Mouse (Mus musculus) limb, embryonic 10.5 days (tissue): ENCODE measurements at regions not wholly inside any gene's neighbourhood (a gene's known extent, or its start where the extent isn't known, plus 50 kb on each side); places are given as distances from the start of the nearest gene placed in this dataset.

ENCODE experiments used
- DNase-seq: peaks from one replicate; pipeline ENCODE4 v3.0.0-alpha.2; 2017; ENCODE audit warnings: low spot score
- H3K27ac ChIP-seq: fragments of 300-500 bp; sonication (generic); 2 replicates; pipeline ENCODE4 v1.5.1; 2016; ENCODE audit warnings: mild to moderate bottlenecking
- H3K27me3 ChIP-seq: fragments of 300-500 bp; sonication (generic); 2 replicates; pipeline ENCODE4 v1.6.1; 2016; ENCODE audit warnings: low read depth, mild to moderate bottlenecking; ENCODE audit not compliant: poor library complexity, severe bottlenecking
- H3K36me3 ChIP-seq: fragments of 300-500 bp; sonication (generic); 2 replicates; pipeline ENCODE4 v1.6.1; 2016; ENCODE audit warnings: mild to moderate bottlenecking, moderate library complexity
- H3K4me1 ChIP-seq: fragments of 300-500 bp; sonication (generic); 2 replicates; pipeline ENCODE4 v1.6.1; 2016
- H3K4me3 ChIP-seq: fragments of 300-500 bp; sonication (generic); 2 replicates; pipeline ENCODE4 v1.5.1; 2016; ENCODE audit warnings: mild to moderate bottlenecking, moderate library complexity
- H3K9me3 ChIP-seq: fragments of 300-500 bp; sonication (generic); replicated peaks from 2 replicates; pipeline ENCODE4 v1.6.1; 2016; ENCODE audit warnings: mild to moderate bottlenecking
- WGBS: fragments of 180-500 bp; shearing (Covaris S2); methylation state at CpG from one replicate; pipeline ENCODE4 v1.1.7; 2016; 5-methylcytosine and 5-hydroxymethylcytosine counted together

DNA sequence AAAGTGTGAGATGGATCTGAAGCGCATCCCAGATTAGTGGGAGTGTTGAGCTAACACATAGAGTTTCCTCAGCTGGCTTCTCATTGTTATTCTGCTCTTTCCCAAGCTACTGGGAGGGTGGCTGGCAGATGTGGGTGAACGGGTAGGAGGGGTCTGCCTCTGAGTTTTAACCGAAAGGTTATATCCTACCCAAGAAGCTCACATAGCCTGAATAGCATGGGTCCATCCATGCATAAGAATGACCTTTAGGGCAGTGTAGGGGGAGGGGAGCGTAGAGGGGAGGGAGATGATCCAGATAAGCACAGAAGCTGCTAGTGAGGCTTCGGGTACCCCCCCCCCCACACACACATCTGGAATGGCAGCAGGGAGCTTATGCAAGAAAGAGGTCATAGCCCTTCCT, 113.2 kb upstream of the Sh3bp4 start:
- H3K4me3 ChIP-seq: no peak overlapping the region
- H3K27me3 ChIP-seq: no peaks in the 10 kb centered on the region
- 82% methylated on average over 5 of the region's 5 CpGs for WGBS
- H3K36me3 ChIP-seq: no peaks in the 10 kb centered on the region
- no peaks in the 10 kb centered on the region for H3K9me3 ChIP-seq
- no peak overlapping the region for H3K27ac ChIP-seq
- DNase-seq: no peak
- H3K4me1 ChIP-seq: no peaks in the 10 kb centered on the region

- WGBS: 35% methylated on average over 4 of the region's 4 CpGs
- H3K27ac ChIP-seq: no peak overlapping the region
- H3K27me3 ChIP-seq: no peaks in the 10 kb centered on the region
- no peak overlapping the region for H3K4me3 ChIP-seq
- DNase-seq: no peak
- H3K9me3 ChIP-seq: no peaks in the 10 kb centered on the region
- H3K4me1 ChIP-seq: no peaks in the 10 kb centered on the region
- no peaks in the 10 kb centered on the region for H3K36me3 ChIP-seq
Measured at GRCm38 (mm10) chr1:88959715-88960114, 110.5 kb upstream of the Sh3bp4 start.

DNA sequence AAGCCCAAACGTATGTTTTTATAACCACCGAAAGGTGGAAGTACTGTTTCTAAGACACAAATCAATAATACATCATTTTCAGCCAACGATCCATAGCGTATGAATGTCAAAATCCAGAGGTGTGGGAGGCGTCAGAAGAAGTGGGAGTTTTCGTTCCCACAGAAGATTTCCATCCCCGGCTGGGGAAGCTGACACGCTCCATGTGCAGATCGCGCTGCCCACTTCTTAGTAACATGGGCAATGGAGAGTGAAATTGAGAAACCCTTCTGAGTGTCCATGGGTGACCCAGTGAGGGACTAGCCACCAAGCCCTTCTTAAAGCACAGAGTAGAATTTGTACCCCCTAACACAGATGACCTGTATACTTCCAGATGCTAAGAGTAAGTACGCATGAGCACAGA, 110.1 kb upstream of the Sh3bp4 start:
- WGBS: 90% methylated on average over 11 of the region's 11 CpGs
- DNase-seq: no peak
- Histone ChIP-seq H3K27me3 (no peaks in the 10 kb centered on the region), H3K27ac (no peak overlapping the region), H3K4me1 (no peaks in the 10 kb centered on the region), H3K36me3 (no peaks in the 10 kb centered on the region), H3K9me3 (no peaks in the 10 kb centered on the region), H3K4me3 (no peak overlapping the region)

DNA sequence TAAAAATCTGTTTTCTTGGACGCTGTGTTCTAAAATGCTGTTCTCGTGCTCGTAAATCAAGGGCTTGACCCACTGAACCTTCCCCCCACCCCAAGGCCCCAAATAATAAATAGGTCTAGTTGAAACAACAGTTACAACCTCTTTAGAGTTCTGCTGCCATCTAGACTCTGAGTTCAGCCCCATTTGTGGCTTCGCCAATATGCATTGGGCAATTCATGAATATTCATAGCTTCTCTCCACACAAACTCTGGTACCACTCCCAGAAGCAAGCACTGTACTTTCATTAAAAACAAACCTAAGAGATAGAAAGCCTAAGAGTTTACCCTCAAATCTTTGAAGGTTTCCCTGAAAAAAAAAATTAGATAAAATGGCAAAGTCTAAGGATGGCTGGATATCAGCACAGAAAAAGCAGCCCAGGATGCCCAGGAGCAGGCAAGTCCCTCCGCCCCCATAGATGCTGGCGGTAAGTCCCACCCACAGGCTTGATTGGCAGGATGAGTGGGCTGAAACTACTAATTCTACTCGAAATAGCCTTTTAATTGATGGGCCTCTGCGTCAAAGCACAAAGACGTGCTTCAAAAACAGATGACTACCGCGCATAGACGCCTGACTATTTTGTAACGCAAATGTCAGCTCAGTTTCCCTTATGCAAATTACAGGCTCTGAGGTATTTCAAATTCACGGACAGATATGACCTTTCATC, 106.0 kb upstream of the Sh3bp4 start:
- Histone ChIP-seq H3K27ac (no peak overlapping the region), H3K4me3 (no peak overlapping the region), H3K36me3 (no peaks in the 10 kb centered on the region), H3K27me3 (no peaks in the 10 kb centered on the region), H3K9me3 (no peaks in the 10 kb centered on the region), H3K4me1 (no peaks in the 10 kb centered on the region)
- no peak for DNase-seq
- WGBS: 87% methylated on average over 14 of the region's 14 CpGs

DNA sequence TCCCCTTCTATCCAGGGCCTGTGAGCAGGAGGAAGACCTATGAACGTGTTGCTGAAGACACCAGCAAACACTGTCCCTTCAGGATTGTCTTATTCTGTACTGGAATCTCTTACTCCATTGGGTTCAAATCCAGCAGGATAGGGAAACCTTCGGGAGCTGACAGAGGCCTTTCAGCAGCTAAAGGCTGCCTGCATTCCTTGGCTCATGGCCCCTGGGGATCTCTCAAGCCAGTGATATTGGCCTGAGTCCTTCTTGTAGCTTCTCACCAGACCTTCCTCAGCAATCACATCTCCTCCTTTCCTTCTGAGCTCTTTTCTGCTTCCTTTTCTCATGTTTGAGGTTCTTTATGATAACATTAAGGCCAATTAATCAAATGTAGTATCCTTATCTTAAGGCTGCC, 103.8 kb upstream of the Sh3bp4 start:
- H3K4me1 ChIP-seq: no peaks in the 10 kb centered on the region
- H3K9me3 ChIP-seq: no peaks in the 10 kb centered on the region
- H3K27ac ChIP-seq: no peak overlapping the region
- no peaks in the 10 kb centered on the region for H3K27me3 ChIP-seq
- no peaks in the 10 kb centered on the region for H3K36me3 ChIP-seq
- WGBS: 84% methylated on average over 2 of the region's 2 CpGs
- DNase-seq: no peak
- H3K4me3 ChIP-seq: no peak overlapping the region

DNA sequence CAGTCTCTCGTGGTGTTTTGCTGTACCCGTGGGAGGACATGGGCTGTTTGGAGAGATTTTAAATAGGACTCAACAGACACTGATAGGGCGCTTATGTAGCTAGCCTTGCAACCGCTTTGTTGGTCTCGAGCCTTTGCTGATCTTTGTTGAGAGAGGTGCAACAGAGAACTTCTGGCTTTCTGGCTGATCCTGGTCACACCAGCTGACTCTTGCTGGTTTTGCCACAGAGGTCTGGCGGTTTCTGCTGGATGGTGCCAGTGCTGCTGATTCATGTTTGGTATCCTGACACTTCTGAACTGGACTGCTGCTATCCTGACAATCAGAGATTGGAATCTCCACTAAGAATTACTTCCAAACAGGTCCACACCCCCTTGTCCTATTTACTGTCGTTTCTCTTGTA, 102.1 kb upstream of the Sh3bp4 start:
- WGBS: 93% methylated on average over 7 of the region's 7 CpGs
- Histone ChIP-seq H3K27ac (no peak overlapping the region), H3K4me3 (no peak overlapping the region), H3K27me3 (no peaks in the 10 kb centered on the region), H3K4me1 (no peaks in the 10 kb centered on the region), H3K36me3 (no peaks in the 10 kb centered on the region), H3K9me3 (no peaks in the 10 kb centered on the region)
- DNase-seq: no peak

GRCm38 (mm10) chr1:88969016-88969415, 101.2 kb upstream of the Sh3bp4 start:
- no peaks in the 10 kb centered on the region for H3K4me1 ChIP-seq
- no peak overlapping the region for H3K27ac ChIP-seq
- 89% methylated on average over 7 of the region's 7 CpGs for WGBS
- H3K9me3 ChIP-seq: no peaks in the 10 kb centered on the region
- H3K36me3 ChIP-seq: no peaks in the 10 kb centered on the region
- H3K4me3 ChIP-seq: no peak overlapping the region
- DNase-seq: no peak
- H3K27me3 ChIP-seq: no peaks in the 10 kb centered on the region

GRCm38 (mm10) chr1:88969630-88970029, 100.6 kb upstream of the Sh3bp4 start:
- no peak overlapping the region for H3K27ac ChIP-seq
- 91% methylated on average over 3 of the region's 3 CpGs for WGBS
- no peak overlapping the region for H3K4me3 ChIP-seq
- DNase-seq: no peak
- no peaks in the 10 kb centered on the region for H3K36me3 ChIP-seq
- no peaks in the 10 kb centered on the region for H3K9me3 ChIP-seq
- no peaks in the 10 kb centered on the region for H3K4me1 ChIP-seq
- no peaks in the 10 kb centered on the region for H3K27me3 ChIP-seq

DNA sequence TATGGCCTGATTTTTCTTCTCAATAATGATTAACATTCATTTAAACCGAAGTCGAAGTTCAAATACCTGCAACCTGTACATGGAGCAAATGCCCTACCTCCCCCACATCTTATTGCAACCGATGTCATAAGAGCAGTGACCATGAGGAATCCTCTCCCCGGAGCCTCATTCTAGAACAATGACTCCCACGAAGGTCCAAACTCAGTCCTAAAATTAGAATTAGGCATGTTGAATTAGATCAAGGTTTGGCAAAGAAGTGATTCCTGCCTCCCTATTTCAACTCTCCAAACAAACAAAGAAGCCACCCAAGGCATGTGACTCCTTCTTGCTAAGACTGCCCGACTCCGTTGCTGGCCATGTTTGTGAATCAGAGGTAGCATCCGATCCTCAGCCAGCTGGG, 94.1 kb upstream of the Sh3bp4 start:
- H3K9me3 ChIP-seq: no peaks in the 10 kb centered on the region
- H3K4me1 ChIP-seq: no peaks in the 10 kb centered on the region
- no peaks in the 10 kb centered on the region for H3K27me3 ChIP-seq
- no peaks in the 10 kb centered on the region for H3K36me3 ChIP-seq
- no peak for DNase-seq
- no peak overlapping the region for H3K4me3 ChIP-seq
- no peak overlapping the region for H3K27ac ChIP-seq
- WGBS: 93% methylated on average over 8 of the region's 8 CpGs

- no peak for DNase-seq
- H3K27ac ChIP-seq: no peak overlapping the region
- H3K27me3 ChIP-seq: no peaks in the 10 kb centered on the region
- no peak overlapping the region for H3K4me3 ChIP-seq
- H3K4me1 ChIP-seq: 0 out of 2 replicates have a peak, but pooled peaks cover 3% of the 10 kb centered on the region
- no peaks in the 10 kb centered on the region for H3K9me3 ChIP-seq
- no peaks in the 10 kb centered on the region for H3K36me3 ChIP-seq
Measured at GRCm38 (mm10) chr1:88988011-88988695, 82.1 kb upstream of the Sh3bp4 start.

GRCm38 (mm10) chr1:88994588-88995331, 75.5 kb upstream of the Sh3bp4 start:
- Histone ChIP-seq H3K27me3 (no peaks in the 10 kb centered on the region), H3K9me3 (no peaks in the 10 kb centered on the region), H3K27ac (0 out of 2 replicates have a peak overlapping the region, but pooled peaks have one; percentile 56), H3K4me1 (peaks cover 28% of the 10 kb centered on the region), H3K4me3 (no peak overlapping the region), H3K36me3 (no peaks in the 10 kb centered on the region)
- DNase-seq: no peak
- WGBS: 65% methylated on average over 12 of the region's 12 CpGs

DNA sequence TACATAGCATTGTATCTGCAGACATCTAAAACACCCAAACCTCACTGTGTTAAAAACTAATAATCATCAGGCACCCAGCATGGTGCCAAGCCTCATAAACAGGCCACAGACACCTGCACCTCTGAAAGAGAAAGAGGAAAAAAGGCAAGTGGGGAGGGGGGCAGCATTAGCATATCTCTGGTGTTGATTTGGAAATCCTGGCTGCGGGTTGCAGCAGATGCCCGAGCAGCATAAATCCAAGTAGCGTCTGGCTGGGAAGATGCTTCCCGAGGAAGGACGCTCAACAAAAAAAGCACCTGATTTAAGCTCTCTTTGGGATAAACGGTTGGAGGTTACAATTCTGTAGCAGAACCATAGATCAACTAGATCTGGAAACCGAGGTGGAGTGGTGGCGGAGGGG, 74.3 kb upstream of the Sh3bp4 start:
- Histone ChIP-seq H3K27ac (no peak overlapping the region; the same call in 1 of the 2 replicates), H3K27me3 (no peaks in the 10 kb centered on the region), H3K9me3 (no peaks in the 10 kb centered on the region), H3K4me3 (no peak overlapping the region), H3K36me3 (no peaks in the 10 kb centered on the region), H3K4me1 (peaks cover 28% of the 10 kb centered on the region)
- WGBS: 26% methylated on average over 8 of the region's 8 CpGs
- DNase-seq: no peak

- Histone ChIP-seq H3K4me3 (no peak overlapping the region), H3K36me3 (no peaks in the 10 kb centered on the region), H3K27me3 (no peaks in the 10 kb centered on the region), H3K27ac (no peak overlapping the region), H3K9me3 (no peaks in the 10 kb centered on the region), H3K4me1 (peaks cover 28% of the 10 kb centered on the region)
- WGBS: 65% methylated on average over 7 of the region's 7 CpGs
- no peak for DNase-seq
Measured at GRCm38 (mm10) chr1:88996657-88997056, 73.6 kb upstream of the Sh3bp4 start.
